Mouse (Mus musculus): ENCODE results near the gene Il25.
"Not testable (repeated sequence)": the region's sequence is repeated elsewhere in the genome, so short reads cannot be mapped to it uniquely, and the experiment has no call there.

Il25 gene

GRCm38 (mm10) chr14:54953664-54954206 is 21.2 kb downstream of the Il25 start:
- DNase-seq (ENCODE audit: low spot score in 2 of 2): no peak

GRCm38 (mm10) chr14:54954474-54954873 is 22.0 kb downstream of the Il25 start:
- DNase-seq (ENCODE audit: low spot score in 2 of 2): no peak

- no peak for DNase-seq (ENCODE audit: low spot score in 2 of 2)
Observed at GRCm38 (mm10) chr14:54955481-54955880, 23.0 kb downstream of the Il25 start.

- no peak for DNase-seq (ENCODE audit: low spot score in 2 of 2)
Observed at GRCm38 (mm10) chr14:54956533-54956932, 24.0 kb downstream of the Il25 start.

- DNase-seq (ENCODE audit: low spot score in 2 of 2): no peak
Observed at GRCm38 (mm10) chr14:54958503-54958902, 26.0 kb downstream of the Il25 start.

- DNase-seq (ENCODE audit: low spot score in 2 of 2): no peak
Observed at GRCm38 (mm10) chr14:54959197-54959596, 26.7 kb downstream of the Il25 start.

- not testable (repeated sequence) for DNase-seq (ENCODE audit: low spot score in 2 of 2)
Observed at GRCm38 (mm10) chr14:54959853-54960613, 27.5 kb downstream of the Il25 start.

GRCm38 (mm10) chr14:54960769-54961168 is 28.3 kb downstream of the Il25 start:
- no peak for DNase-seq (ENCODE audit: low spot score in 2 of 2)

- no peak for DNase-seq (ENCODE audit: low spot score in 2 of 2)
Observed at GRCm38 (mm10) chr14:54961487-54961886, 29.0 kb downstream of the Il25 start.

GRCm38 (mm10) chr14:54962714-54963113 is 30.2 kb downstream of the Il25 start:
- DNase-seq (ENCODE audit: low spot score in 2 of 2): no peak

GRCm38 (mm10) chr14:54963727-54964126 is 31.2 kb downstream of the Il25 start:
- DNase-seq (ENCODE audit: low spot score in 2 of 2): no peak

- DNase-seq (ENCODE audit: low spot score in 2 of 2): no peak
Observed at GRCm38 (mm10) chr14:54965044-54965443, 32.5 kb downstream of the Il25 start.

GRCm38 (mm10) chr14:54965631-54966030 is 33.1 kb downstream of the Il25 start:
- DNase-seq (ENCODE audit: low spot score in 2 of 2): no peak

- DNase-seq (ENCODE audit: low spot score in 2 of 2): no peak
Observed at GRCm38 (mm10) chr14:54966320-54966977, 34.0 kb downstream of the Il25 start, which contains the start of gene Myh6. Gene Myh6 (minus strand): TSS chr14:54966927.

- no peak for DNase-seq (ENCODE audit: low spot score in 2 of 2)
Observed at GRCm38 (mm10) chr14:54967874-54968273, 35.4 kb downstream of the Il25 start.

GRCm38 (mm10) chr14:54968344-54968743 is 35.8 kb downstream of the Il25 start:
- DNase-seq (ENCODE audit: low spot score in 2 of 2): no peak

- not testable (repeated sequence) for DNase-seq (ENCODE audit: low spot score in 2 of 2)
Observed at GRCm38 (mm10) chr14:54972786-54973185, 40.3 kb downstream of the Il25 start.

GRCm38 (mm10) chr14:54974068-54974791 is 41.7 kb downstream of the Il25 start:
- no peak for DNase-seq (ENCODE audit: low spot score in 2 of 2)

GRCm38 (mm10) chr14:54976633-54977032 is 44.1 kb downstream of the Il25 start, which contains the start of gene Gm17428:
Gene Gm17428 (plus strand): TSS chr14:54976933.
- no peak for DNase-seq (ENCODE audit: low spot score in 2 of 2)

- DNase-seq (ENCODE audit: low spot score in 2 of 2): no peak
Observed at GRCm38 (mm10) chr14:54978664-54979063, 46.2 kb downstream of the Il25 start.

GRCm38 (mm10) chr14:54981934-54982333 is 49.4 kb downstream of the Il25 start:
- DNase-seq (ENCODE audit: low spot score in 2 of 2): no peak
